9 mouse cellular contexts compared by ENCODE assay signal in the genomic region with DNA sequence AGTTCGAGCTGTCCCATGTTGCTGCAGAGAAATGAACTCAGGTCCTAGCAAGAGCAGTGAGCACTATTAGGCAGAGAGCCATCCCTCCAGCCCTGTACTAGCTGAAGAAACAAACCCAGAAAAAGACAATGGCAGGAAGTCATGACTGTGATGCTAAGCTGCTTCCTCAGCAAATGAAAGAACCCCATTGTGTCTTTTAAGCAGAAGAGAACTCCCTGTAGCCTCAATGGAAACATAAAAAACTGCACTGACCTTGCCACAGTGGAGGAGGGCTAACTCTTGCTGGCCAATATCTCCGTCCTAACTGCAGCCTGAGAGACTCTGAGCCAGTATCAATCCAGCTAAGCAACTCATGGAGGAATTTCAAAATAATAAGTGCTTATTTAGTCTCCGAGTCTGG. TPM values are rescaled to one million over a fixed set of nuclear protein-coding genes. Genes with fewer than 3 reads are reported as not detected.
DNase-seq lines count a peak whose midpoint lies in the region; ATAC-seq and TF ChIP-seq lines count a peak whose summit lies in the region.
"Had no signal": no experiment of that assay in that cellular context is flagged by ENCODE, and none has a peak within 500 bp of the region (broad histone marks: within the 10 kb centered on the region; RNA-seq: fewer than 3 reads in every experiment).

No protein-coding gene starts in this region.

- H3K4me3 ChIP-seq in kidney, adult 2 months (ENCODE audit: insufficient read depth, low read depth, low read length) = no peak overlapping the region
- no peak overlapping the region for H3K4me3 ChIP-seq in heart, embryonic 11.5 days (ENCODE audit: low read depth, low read length)
- H3K4me3 ChIP-seq: megakaryocyte, embryonic 14.5 days had no signal

- H3K27ac ChIP-seq in kidney, adult 2 months (ENCODE audit: insufficient read depth, low read depth, low read length) = no peak overlapping the region
- peak overlapping the region; percentile 67 for H3K27ac ChIP-seq in heart, embryonic 11.5 days (ENCODE audit: low read depth, low read length)

- TF ChIP-seq POLR2A in kidney, adult 2 months (IDR thresholded peaks at IDR 0.05; ENCODE audit: low read depth, low read length) = no peak

- H3K4me2 ChIP-seq in heart, embryonic 11.5 days = no peak overlapping the region

- H3K9ac ChIP-seq in heart, embryonic 11.5 days (ENCODE audit: low read depth, low read length) = no peak overlapping the region

- WGBS in kidney, adult 2 months = 72% methylated on average over 3 of the region's 3 CpGs
- WGBS in heart, embryonic 11.5 days (ENCODE audit: insufficient replicate concordance) = 52% methylated on average over 3 of the region's 3 CpGs

- no peaks in the 10 kb centered on the region; the same call in 1 of the 2 replicates for H3K4me1 ChIP-seq in kidney, adult 2 months (ENCODE audit: control insufficient read depth, insufficient read depth, low read length)
- peaks cover 14% of the 10 kb centered on the region for H3K4me1 ChIP-seq in heart, embryonic 11.5 days (ENCODE audit: control insufficient read depth, insufficient read depth, low read length)

- H3K27me3 ChIP-seq in kidney, adult 2 months (replicated peaks; ENCODE audit: control insufficient read depth, insufficient read depth, low read length) = no peaks in the 10 kb centered on the region
- H3K27me3 ChIP-seq in heart, embryonic 11.5 days (ENCODE audit: control insufficient read depth, insufficient read depth, low read length) = no peaks in the 10 kb centered on the region
- H3K27me3 ChIP-seq: megakaryocyte, embryonic 14.5 days had no signal

- H3K36me3 ChIP-seq in kidney, adult 2 months (ENCODE audit: control insufficient read depth, insufficient read depth, low read length) = no peaks in the 10 kb centered on the region
- H3K36me3 ChIP-seq in heart, embryonic 11.5 days (ENCODE audit: control insufficient read depth, insufficient read depth, low read length) = no peaks in the 10 kb centered on the region

- ATAC-seq in heart, embryonic 11.5 days (replicated peaks; ENCODE audit: insufficient number of reproducible peaks, low FRiP score, low TSS enrichment) = no peak
- ATAC-seq in monocyte, adult 5-6 weeks (replicated peaks; ENCODE audit: insufficient number of reproducible peaks, low FRiP score, low TSS enrichment, poor library complexity, severe bottlenecking) = no peak

- DNase-seq in kidney, adult 2 months = peak; percentile 72
- no peak for DNase-seq in kidney, adult 8-10 months
- peak; percentile 95 for DNase-seq in R1 (ENCODE audit: low read depth, low spot score)
- DNase-seq in lung, postnatal 25 days (ENCODE audit: low spot score) = peak; percentile 71
- DNase-seq in urinary bladder, adult 18-20 months (ENCODE audit: low spot score in 2 of 2) = no peak
- DNase-seq in ovary, adult 18-20 months (ENCODE audit: low spot score) = no peak

- H3K9me3 ChIP-seq in heart, embryonic 11.5 days (replicated peaks; ENCODE audit: control insufficient read depth, low read length) = no peaks in the 10 kb centered on the region

- TF ChIP-seq CTCF in kidney, adult 2 months (conservative IDR thresholded peaks at IDR 0.05; ENCODE audit: insufficient read depth, insufficient read length, low read depth, low read length) = no peak

RNA-seq across cellular contexts. Expression of gene Ttc7b, which starts 13.4 kb away (rescaled TPM):
- 42.1 and 55.5 TPM in 2 replicates for polyA plus RNA-seq in kidney, adult 2 months (2012; rRNA removed)
- polyA plus RNA-seq in heart, embryonic 11.5 days (2014; fragmentation: Nextera tagmentation; extraction: Ambion mirVana) = 9.7 and 11.4 TPM in 2 replicates
- 35.7 to 65.7 TPM (median 49.1 TPM) in 3 replicates for total RNA-seq in monocyte, adult 5-6 weeks (2017)

Comparison
In these comparisons a context has a peak if more than half of its experiments do, and no peak if none do; other contexts are left out.
1. DNase-seq: peak in kidney, adult 2 months (single experiment), R1 (single experiment) and lung, postnatal 25 days (single experiment); none in kidney, adult 8-10 months (0 of 2), urinary bladder, adult 18-20 months (0 of 2) and ovary, adult 18-20 months (single experiment).